Mouse (Mus musculus): ENCODE data around the gene Cenpe.

GRCm38 (mm10) chr3:135171898-135172446 is 40.4 kb upstream of the Cenpe start:
- TF ChIP-seq CTCF (IDR thresholded peaks at IDR 0.05; ENCODE audit: extremely low read depth, insufficient read length, insufficient replicate concordance, low read depth, low read length) (no peak), POLR2A (IDR thresholded peaks at IDR 0.05; ENCODE audit: low read depth, low read length) (no peak)

Measured in small intestine, adult 2 months (tissue).